Comparison of ENCODE assay signal across 10 mouse cellular contexts in genomic region chr12:86945126-86945525, GRCm38 (mm10). TPM values are rescaled to one million over a fixed set of nuclear protein-coding genes. Genes with fewer than 3 reads are reported as not detected.
DNase-seq lines count a peak whose midpoint lies in the region; ATAC-seq and TF ChIP-seq lines count a peak whose summit lies in the region.
"Had no signal": no experiment of that assay in that cellular context is flagged by ENCODE, and none has a peak within 500 bp of the region (broad histone marks: within the 10 kb centered on the region; RNA-seq: fewer than 3 reads in every experiment).

No protein-coding gene starts in this region.

- H3K4me2 ChIP-seq in kidney, postnatal 0 days (ENCODE audit: low read length), result no peak overlapping the region

- H3K27me3 ChIP-seq in kidney, postnatal 0 days (ENCODE audit: insufficient read depth, low read length), result no peaks in the 10 kb centered on the region
- H3K27me3 ChIP-seq: embryonic facial prominence, embryonic 12.5 days; megakaryocyte, embryonic 14.5 days had no signal

- no peak overlapping the region for H3K27ac ChIP-seq in kidney, postnatal 0 days
- H3K27ac ChIP-seq: embryonic facial prominence, embryonic 12.5 days had no signal

- TF ChIP-seq POLR2A in lung, adult 2 months (IDR thresholded peaks at IDR 0.05; ENCODE audit: borderline replicate concordance, extremely low read depth, low read depth, low read length), result no peak

- H3K9ac ChIP-seq in kidney, postnatal 0 days (ENCODE audit: low read depth, low read length), result no peak overlapping the region
- H3K9ac ChIP-seq: embryonic facial prominence, embryonic 12.5 days had no signal

- H3K9me3 ChIP-seq in kidney, postnatal 0 days (replicated peaks; ENCODE audit: low read length), result no peaks in the 10 kb centered on the region
- H3K9me3 ChIP-seq: embryonic facial prominence, embryonic 12.5 days; megakaryocyte, embryonic 14.5 days had no signal

- ATAC-seq in kidney, postnatal 0 days (replicated peaks; ENCODE audit: low FRiP score, low read depth), result no peak

- H3K4me1 ChIP-seq in kidney, postnatal 0 days (replicated peaks; ENCODE audit: insufficient read depth, low read length), result peaks cover 16% of the 10 kb centered on the region
- peaks cover 22% of the 10 kb centered on the region for H3K4me1 ChIP-seq in lung, adult 2 months (ENCODE audit: control insufficient read depth, insufficient read depth, low read length)

- peak; percentile 48 for DNase-seq in ovary, postnatal 14 days (ENCODE audit: low spot score)
- no peak for DNase-seq in ovary, postnatal 36 days (ENCODE audit: low spot score)
- DNase-seq in cerebellum, adult 18-20 months, result peak; percentile 78 to 83
- DNase-seq in frontal cortex, postnatal 14 days (ENCODE audit: low spot score in 2 of 2), result peak; percentile 65 to 74
- peak; percentile 94 for DNase-seq in kidney, postnatal 0 days (ENCODE audit: low spot score)
- peak; percentile 57 for DNase-seq in lung, adult 2 months
- DNase-seq in retina, postnatal 1 day, result peak; percentile 90
- peak; percentile 74 for DNase-seq in thymus, postnatal 4 days

- no peak overlapping the region for H3K4me3 ChIP-seq in kidney, postnatal 0 days (replicated peaks; ENCODE audit: low read depth, low read length)
- H3K4me3 ChIP-seq in lung, adult 2 months (replicated peaks; ENCODE audit: extremely low read depth, low read depth, low read length), result no peak overlapping the region
- H3K4me3 ChIP-seq: embryonic facial prominence, embryonic 12.5 days had no signal

- H3K36me3 ChIP-seq in kidney, postnatal 0 days (ENCODE audit: insufficient read depth, low read length), result no peaks in the 10 kb centered on the region
- H3K36me3 ChIP-seq: embryonic facial prominence, embryonic 12.5 days had no signal

- 4% methylated on average over 4 of the region's 4 CpGs for WGBS in kidney, postnatal 0 days
- 3% methylated on average over 4 of the region's 4 CpGs for WGBS in lung, adult 2 months

- TF ChIP-seq CTCF in kidney, postnatal 0 days (IDR thresholded peaks at IDR 0.05; ENCODE audit: low read depth), result peak; percentile 92
- peak; percentile 43 for TF ChIP-seq CTCF in lung, adult 2 months (IDR thresholded peaks at IDR 0.05; ENCODE audit: insufficient read depth, low read length)

RNA-seq across cellular contexts. Expression of gene Cipc, which starts 1.7 kb away (rescaled TPM):
- 14.8 and 16.1 TPM in 2 replicates for polyA plus RNA-seq in kidney, postnatal 0 days (2015; fragmentation: Nextera tagmentation; extraction: Ambion mirVana)
- 27.2 and 33.9 TPM in 2 replicates for polyA plus RNA-seq in lung, adult 2 months (2012; rRNA removed)

RNA-seq across cellular contexts. Expression of gene Zdhhc22, which starts 45.1 kb away (rescaled TPM):
- 0.03 TPM in 1 of 2 replicates, not detected in the other for polyA plus RNA-seq in kidney, postnatal 0 days (2015; fragmentation: Nextera tagmentation; extraction: Ambion mirVana)
- 0.03 TPM in 1 of 2 replicates, not detected in the other for polyA plus RNA-seq in lung, adult 2 months (2012; rRNA removed)
